Mouse (Mus musculus): ENCODE data around the gene Spast. TPM values are rescaled to one million over a fixed set of nuclear protein-coding genes. Genes with fewer than 3 reads are reported as not detected.

Spast gene
- 18.5 and 22.4 TPM in 2 replicates for total RNA-seq (2023)

DNA sequence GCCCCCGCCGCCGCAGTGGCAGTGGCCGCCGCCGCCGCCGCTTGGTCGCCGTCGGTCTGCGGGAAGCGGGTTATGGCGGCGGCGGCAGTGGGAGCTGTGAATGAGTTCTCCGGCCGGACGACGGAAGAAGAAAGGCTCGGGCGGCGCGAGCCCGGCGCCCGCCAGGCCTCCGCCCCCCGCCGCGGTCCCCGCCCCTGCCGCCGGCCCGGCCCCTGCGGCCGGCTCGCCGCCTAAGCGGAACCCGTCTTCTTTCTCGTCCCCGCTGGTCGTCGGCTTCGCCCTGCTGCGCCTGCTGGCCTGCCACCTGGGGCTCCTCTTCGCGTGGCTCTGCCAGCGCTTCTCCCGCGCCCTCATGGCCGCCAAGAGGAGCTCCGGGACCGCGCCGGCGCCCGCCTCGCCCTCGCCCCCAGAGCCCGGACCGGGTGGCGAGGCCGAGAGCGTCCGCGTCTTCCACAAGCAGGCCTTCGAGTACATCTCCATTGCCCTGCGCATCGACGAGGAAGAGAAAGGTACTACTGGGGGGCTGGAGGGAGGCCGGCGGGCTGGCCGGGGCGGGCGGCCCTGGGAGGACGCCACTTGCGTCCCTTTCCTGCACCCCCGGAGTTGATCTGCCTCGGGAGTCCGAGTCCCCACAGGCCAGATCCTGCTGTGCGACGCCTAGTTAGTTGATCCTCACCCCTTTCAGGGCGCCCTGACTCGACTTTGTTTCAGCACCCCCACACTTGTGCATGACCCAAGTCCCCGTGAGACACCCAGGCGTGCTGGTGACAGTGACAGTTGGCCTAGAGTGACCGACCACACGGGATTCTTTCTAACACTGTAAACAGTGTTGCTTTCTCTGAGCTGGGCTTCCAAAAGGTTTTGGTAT lies at the start of gene Spast:
Spast (plus strand) TSS at position 51 of the 868 bp plus-strand sequence.

DNA sequence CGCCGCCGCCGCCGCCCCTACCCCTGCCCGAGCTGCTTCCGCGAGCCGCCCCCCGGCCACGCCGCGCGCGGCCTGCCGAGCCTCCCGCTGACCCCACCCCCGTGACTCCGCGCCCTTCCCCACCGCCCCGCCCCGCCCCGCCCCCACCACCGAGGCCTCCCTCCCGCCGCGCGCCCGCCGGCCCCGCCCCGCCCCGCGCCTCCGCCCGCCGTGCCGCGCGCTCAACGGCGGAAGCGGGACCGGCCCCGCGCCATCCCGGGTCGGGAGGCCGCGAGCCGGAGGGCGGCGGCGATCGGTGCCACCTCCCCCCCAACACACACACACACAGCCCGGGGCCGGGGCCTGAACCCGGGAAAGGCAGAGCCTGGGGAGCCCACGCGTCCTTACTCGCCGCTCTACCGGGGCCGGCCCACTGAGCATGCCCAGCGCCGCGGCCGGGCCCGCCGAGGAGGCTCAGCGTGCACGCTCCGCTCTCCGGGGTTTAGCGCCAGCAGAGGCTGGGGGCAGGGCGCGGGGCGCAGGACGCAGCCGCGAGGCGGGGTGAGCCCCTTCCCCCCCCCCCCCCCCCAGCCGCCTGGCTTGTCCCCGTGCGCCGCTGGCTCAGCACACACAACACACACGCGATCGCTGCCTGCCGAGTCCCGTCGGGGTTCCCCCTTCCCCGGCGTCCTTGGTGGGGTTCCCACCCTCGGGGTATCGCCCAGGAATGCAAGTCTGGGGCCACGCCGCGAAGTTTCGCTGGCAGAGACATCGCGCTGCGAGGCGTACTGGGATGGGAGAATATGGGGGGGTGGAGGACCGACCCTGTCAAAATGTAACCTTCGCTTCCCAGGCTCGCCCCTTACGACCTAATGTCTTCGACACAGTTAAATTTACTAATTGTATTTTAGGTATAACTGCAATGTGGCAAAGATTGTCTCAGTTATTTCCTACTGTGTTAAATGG lies 43.5 kb upstream of the Spast start, which contains the start of gene Memo1:
Memo1 (minus strand) TSS at position 496 of the 945 bp plus-strand sequence.

GRCm38 (mm10) chr17:74323844-74324243 lies 14.9 kb upstream of the Spast start, which contains the start of gene Dpy30:
Gene Dpy30 (minus strand): TSS chr17:74323944.

DNA sequence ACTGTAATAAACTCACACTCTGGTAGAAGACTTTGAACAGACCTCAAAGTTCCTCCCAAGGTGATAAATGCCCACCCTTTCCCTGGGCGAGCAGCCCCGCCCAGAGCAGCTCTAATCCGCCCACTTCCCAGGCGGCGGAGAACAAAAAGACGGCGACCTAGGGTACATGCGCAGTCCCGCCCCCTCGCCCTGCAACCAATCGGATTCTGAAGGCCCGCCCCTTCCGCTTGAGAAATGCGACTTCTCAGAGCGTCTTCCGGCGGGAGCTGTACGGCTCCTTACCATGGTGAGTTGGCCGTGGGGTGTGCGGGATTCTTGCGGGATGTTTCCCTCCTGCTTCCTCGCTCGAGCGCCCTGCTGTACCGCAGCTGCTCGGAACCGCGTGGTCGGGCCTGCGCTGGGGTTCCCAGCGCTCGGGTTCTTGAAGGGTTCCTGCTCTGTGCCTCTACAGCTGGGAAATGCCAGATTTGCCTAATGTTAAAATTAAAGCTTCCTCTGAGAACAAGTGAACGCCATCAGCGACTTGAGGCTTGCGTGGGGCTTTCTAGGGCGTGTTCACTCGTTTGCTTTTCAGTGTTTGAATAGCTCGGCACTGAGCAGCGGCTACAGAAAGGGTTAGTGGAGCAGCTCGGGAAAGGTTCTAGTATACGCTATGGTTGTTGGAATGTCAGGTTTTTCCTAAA lies 56.7 kb downstream of the Spast start, which contains the start of gene Slc30a6:
Slc30a6 (plus strand) TSS at position 226 of the 683 bp plus-strand sequence.

Other genes starting within 250 kb of the Spast start
- gene Memo1, start 43.5 kb upstream of the Spast start, total RNA-seq (2023): 25.3 and 33.3 TPM in 2 replicates
- gene Dpy30, start 15.0 kb upstream of the Spast start, total RNA-seq (2023): 35.4 and 42.8 TPM in 2 replicates
- 6.2 and 7.0 TPM in 2 replicates for gene Slc30a6, start 56.6 kb downstream of the Spast start, total RNA-seq (2023)
- gene Nlrc4, start 120.2 kb downstream of the Spast start, total RNA-seq (2023): 6.1 and 8.1 TPM in 2 replicates
- gene Yipf4, start 150.5 kb downstream of the Spast start, total RNA-seq (2023): 58.5 and 73.0 TPM in 2 replicates
- 80.0 and 136 TPM in 2 replicates for gene Birc6, start 189.3 kb downstream of the Spast start, total RNA-seq (2023)